Mouse (Mus musculus) gastrocnemius, postnatal 4 days (tissue): ENCODE results near the gene Vps18. TPM values are rescaled to one million over a fixed set of nuclear protein-coding genes. Genes with fewer than 3 reads are reported as not detected.

Experiments
- DNase-seq, 2 experiments: peaks; one replicate each; pipeline ENCODE4 v3.0.0; 2021 to 2022; ENCODE audit warnings: low spot score in 2 of 2, mixed read lengths in 2 of 2
- total RNA-seq, 2 experiments: library from RNA; stranded (reverse); gene quantifications; 2 replicates each; pipeline ENCODE4 v1.2.3; 2021

The Vps18 gene
- total RNA-seq, 2 experiments from 2014 or later: 12.6 to 13.0 TPM

GRCm38 (mm10) chr2:119336002-119336401 is 47.5 kb downstream of the Vps18 start:
- DNase-seq: no peak

- DNase-seq: no peak
Measured at GRCm38 (mm10) chr2:119336470-119336869, 47.9 kb downstream of the Vps18 start.

DNA sequence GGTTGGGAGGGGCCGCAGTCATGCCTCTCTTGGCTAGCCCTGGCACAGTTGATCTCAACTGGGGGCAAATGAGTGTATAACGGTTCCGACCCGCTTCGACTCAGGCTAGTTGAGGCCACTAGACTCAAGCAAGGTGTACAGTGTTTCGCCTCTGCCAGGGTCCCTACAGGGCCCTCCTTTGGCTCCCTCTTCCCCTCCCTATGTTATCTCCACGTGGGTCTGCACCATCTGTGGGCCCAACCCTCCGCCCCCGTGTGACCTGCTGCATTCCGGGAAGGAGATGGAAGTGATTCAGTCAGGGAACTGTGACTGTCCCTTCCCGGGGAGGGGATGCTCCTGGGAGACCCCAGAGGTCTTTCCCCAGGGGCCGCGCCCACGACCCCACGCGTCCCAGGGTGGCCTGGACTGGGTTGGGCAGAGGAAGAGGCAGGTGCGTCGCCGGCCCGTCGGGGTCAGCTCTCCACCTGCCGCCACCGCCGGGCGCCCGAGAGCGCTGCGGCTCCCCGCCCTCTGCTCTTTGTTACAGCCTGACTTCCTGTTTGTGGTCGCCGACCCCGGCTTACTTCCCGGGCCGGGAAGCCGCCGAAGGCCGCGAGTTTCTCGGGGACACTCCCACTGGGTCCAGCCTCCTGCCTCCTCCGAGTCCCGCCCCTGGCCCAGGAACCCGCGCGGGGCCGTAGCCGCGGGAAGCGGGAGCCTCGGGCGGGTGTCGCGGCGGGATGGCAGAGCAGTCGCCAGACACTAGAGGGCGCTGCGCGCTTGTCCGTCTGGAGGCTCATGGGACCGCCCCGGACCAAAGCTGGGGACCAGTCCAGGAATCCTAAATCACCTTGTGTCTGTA is 49.1 kb downstream of the Vps18 start:
- peak; percentile 81 to 88 for DNase-seq

GRCm38 (mm10) chr2:119344537-119345138 is 56.1 kb downstream of the Vps18 start:
- no peak for DNase-seq

Other genes starting within 250 kb of the Vps18 start
- 10 to 100 TPM; 10.4 to 12.2 TPM for gene Knl1, start 241.6 kb upstream of the Vps18 start, total RNA-seq
- 10 to 100 TPM in 1 of 2 experiments, 1 to 10 TPM in 1; 8.4 to 10.4 TPM for gene Rad51, start 175.9 kb upstream of the Vps18 start, total RNA-seq
- gene Rmdn3, start 131.7 kb upstream of the Vps18 start, total RNA-seq: 10 to 100 TPM; 12.6 to 13.7 TPM
- gene Gchfr, start 121.0 kb upstream of the Vps18 start, total RNA-seq: 1 to 10 TPM; 1.2 to 1.5 TPM
- under 1 TPM in 1 of 2 experiments, not detected in 1; 0.10 TPM for gene Gm14137, start 114.2 kb upstream of the Vps18 start, total RNA-seq
- 10 to 100 TPM; 24.6 to 25.9 TPM for gene Zfyve19, start 80.1 kb upstream of the Vps18 start, total RNA-seq
- 10 to 100 TPM; 16.7 to 17.2 TPM for gene Dnajc17, start 79.9 kb upstream of the Vps18 start, total RNA-seq
- gene Ppp1r14d, start 58.8 kb upstream of the Vps18 start, total RNA-seq: not detected
- gene Spint1, start 51.4 kb upstream of the Vps18 start, total RNA-seq: under 1 TPM in 1 of 2 experiments, not detected in 1; 0.15 TPM
- under 1 TPM in 1 of 2 experiments, not detected in 1; 0.16 TPM for gene Rhov, start 17.5 kb upstream of the Vps18 start, total RNA-seq
- 10 to 100 TPM; 13.7 to 13.9 TPM for gene Dll4, start 37.0 kb downstream of the Vps18 start, total RNA-seq
- under 1 TPM; 0.65 to 0.88 TPM for gene Chac1, start 62.5 kb downstream of the Vps18 start, total RNA-seq
- gene Ino80, start 188.9 kb downstream of the Vps18 start, total RNA-seq: 10 to 100 TPM; 18.0 TPM